Mouse (Mus musculus) retina, adult 2 months (tissue): ENCODE results near the gene Sh2d1b2.
"Not testable (repeated sequence)": the region's sequence is repeated elsewhere in the genome, so short reads cannot be mapped to it uniquely, and the experiment has no call there.

Experiments
- DNase-seq: peaks from one replicate; pipeline ENCODE4 v3.0.0-alpha.2; 2012; ENCODE audit warnings: low read depth, low spot score

The Sh2d1b2 gene

GRCm38 (mm10) chr1:170232688-170233087 lies at the start of gene Sh2d1b2:
Sh2d1b2 (plus strand) TSS chr1:170232749.
- not testable (repeated sequence) for DNase-seq

- DNase-seq = no peak
Observed at GRCm38 (mm10) chr1:170185137-170185536, 47.4 kb upstream of the Sh2d1b2 start.

GRCm38 (mm10) chr1:170186531-170186930 lies 46.0 kb upstream of the Sh2d1b2 start:
- no peak for DNase-seq

GRCm38 (mm10) chr1:170188601-170189000 lies 43.9 kb upstream of the Sh2d1b2 start:
- DNase-seq = no peak

- DNase-seq = no peak
Observed at GRCm38 (mm10) chr1:170190225-170190624, 42.3 kb upstream of the Sh2d1b2 start.

- DNase-seq = no peak
Observed at GRCm38 (mm10) chr1:170191925-170192324, 40.6 kb upstream of the Sh2d1b2 start.

GRCm38 (mm10) chr1:170196211-170196610 lies 36.3 kb upstream of the Sh2d1b2 start:
- no peak for DNase-seq

- DNase-seq = no peak
Observed at GRCm38 (mm10) chr1:170200379-170200778, 32.2 kb upstream of the Sh2d1b2 start.

GRCm38 (mm10) chr1:170206395-170206794 lies 26.2 kb upstream of the Sh2d1b2 start:
- no peak for DNase-seq

GRCm38 (mm10) chr1:170213181-170213879 lies 19.2 kb upstream of the Sh2d1b2 start:
- no peak for DNase-seq

- no peak for DNase-seq
Observed at GRCm38 (mm10) chr1:170214383-170214756, 18.2 kb upstream of the Sh2d1b2 start.

- peak; percentile 76 for DNase-seq
Observed at GRCm38 (mm10) chr1:170214757-170215522, 17.6 kb upstream of the Sh2d1b2 start, which contains the start of gene Uhmk1. Uhmk1 (minus strand) TSS chr1:170215397.

GRCm38 (mm10) chr1:170215590-170215989 lies 17.0 kb upstream of the Sh2d1b2 start:
- no peak for DNase-seq

- no peak for DNase-seq
Observed at GRCm38 (mm10) chr1:170218091-170218884, 14.3 kb upstream of the Sh2d1b2 start.

GRCm38 (mm10) chr1:170220351-170220750 lies 12.2 kb upstream of the Sh2d1b2 start:
- no peak for DNase-seq

GRCm38 (mm10) chr1:170223276-170223675 lies 9.3 kb upstream of the Sh2d1b2 start:
- DNase-seq = no peak

- no peak for DNase-seq
Observed at GRCm38 (mm10) chr1:170245016-170245415, 12.5 kb downstream of the Sh2d1b2 start.

GRCm38 (mm10) chr1:170254893-170255559 lies 22.5 kb downstream of the Sh2d1b2 start:
- DNase-seq = no peak

- peak; percentile 83 for DNase-seq
Observed at GRCm38 (mm10) chr1:170255560-170255910, 23.0 kb downstream of the Sh2d1b2 start.

GRCm38 (mm10) chr1:170270281-170270680 lies 37.7 kb downstream of the Sh2d1b2 start:
- DNase-seq = no peak

GRCm38 (mm10) chr1:170270696-170271095 lies 38.1 kb downstream of the Sh2d1b2 start:
- DNase-seq = no peak

GRCm38 (mm10) chr1:170273252-170273651 lies 40.7 kb downstream of the Sh2d1b2 start:
- no peak for DNase-seq
